Mouse (Mus musculus): Measurements from ENCODE around the gene Ltb4r1.

- no peak for TF ChIP-seq CTCF (conservative IDR thresholded peaks at IDR 0.05; ENCODE audit: insufficient read depth, insufficient read length, low read depth, low read length)
- no peak for TF ChIP-seq POLR2A (IDR thresholded peaks at IDR 0.05; ENCODE audit: low read depth, low read length)
Measured at GRCm38 (mm10) chr14:55745180-55745860, 20.4 kb upstream of the Ltb4r1 start, which contains the start of the genes Dhrs1 and Nop9.
